Mouse (Mus musculus) embryonic facial prominence, embryonic 12.5 days (tissue): Measurements from ENCODE around the gene Ubfd1. TPM values are rescaled to one million over a fixed set of nuclear protein-coding genes. Genes with fewer than 3 reads are reported as not detected.
"Not testable (repeated sequence)": the region's sequence is repeated elsewhere in the genome, so short reads cannot be mapped to it uniquely, and the experiment has no call there.

ENCODE experiments used
- ATAC-seq: fragments of 200-750 bp; cut with Nextera tagmentation; 2 replicates; pipeline ENCODE4 v1.8.0; 2017; ENCODE audit not compliant: insufficient number of reproducible peaks, insufficient read depth, low FRiP score, low TSS enrichment
- H3K27ac ChIP-seq: fragments of 300-500 bp; sonication (generic); 2 replicates; pipeline ENCODE4 v1.5.1; 2016; ENCODE audit warnings: mild to moderate bottlenecking
- H3K27me3 ChIP-seq: fragments of 300-500 bp; sonication (generic); 2 replicates; pipeline ENCODE4 v1.6.1; 2016; ENCODE audit warnings: mild to moderate bottlenecking, moderate library complexity
- H3K36me3 ChIP-seq: fragments of 300-500 bp; sonication (generic); 2 replicates; pipeline ENCODE4 v1.6.1; 2016; ENCODE audit warnings: mild to moderate bottlenecking
- H3K4me1 ChIP-seq: fragments of 300-500 bp; sonication (generic); 2 replicates; pipeline ENCODE4 v1.6.1; 2016
- H3K4me2 ChIP-seq: fragments of 300-500 bp; sonication (generic); replicated peaks from 2 replicates; pipeline ENCODE4 v1.6.1; 2016; ENCODE audit warnings: mild to moderate bottlenecking, moderate library complexity
- H3K4me3 ChIP-seq: fragments of 300-500 bp; sonication (generic); 2 replicates; pipeline ENCODE4 v1.5.1; 2016; ENCODE audit warnings: mild to moderate bottlenecking
- H3K9ac ChIP-seq: fragments of 300-500 bp; sonication (generic); 2 replicates; pipeline ENCODE4 v1.6.1; 2016; ENCODE audit warnings: mild to moderate bottlenecking, moderate library complexity
- H3K9me3 ChIP-seq: fragments of 300-500 bp; sonication (generic); 2 replicates; pipeline ENCODE4 v1.6.1; 2016; ENCODE audit warnings: mild to moderate bottlenecking, moderate library complexity
- WGBS: fragments of 180-500 bp; shearing (Covaris S2); methylation state at CpG from one replicate; pipeline ENCODE4 v1.1.7; 2016; 5-methylcytosine and 5-hydroxymethylcytosine counted together
- polyA plus RNA-seq: library from polyadenylated mRNA; unstranded; fragments of >200 nt; fragmentation: Nextera tagmentation; extraction: Ambion mirVana; gene quantifications from 2 replicates; pipeline ENCODE4 v1.2.1, GENCODE M21; 2016

Ubfd1 gene
- polyA plus RNA-seq, 1 experiment from 2014 or later: 103 TPM

DNA sequence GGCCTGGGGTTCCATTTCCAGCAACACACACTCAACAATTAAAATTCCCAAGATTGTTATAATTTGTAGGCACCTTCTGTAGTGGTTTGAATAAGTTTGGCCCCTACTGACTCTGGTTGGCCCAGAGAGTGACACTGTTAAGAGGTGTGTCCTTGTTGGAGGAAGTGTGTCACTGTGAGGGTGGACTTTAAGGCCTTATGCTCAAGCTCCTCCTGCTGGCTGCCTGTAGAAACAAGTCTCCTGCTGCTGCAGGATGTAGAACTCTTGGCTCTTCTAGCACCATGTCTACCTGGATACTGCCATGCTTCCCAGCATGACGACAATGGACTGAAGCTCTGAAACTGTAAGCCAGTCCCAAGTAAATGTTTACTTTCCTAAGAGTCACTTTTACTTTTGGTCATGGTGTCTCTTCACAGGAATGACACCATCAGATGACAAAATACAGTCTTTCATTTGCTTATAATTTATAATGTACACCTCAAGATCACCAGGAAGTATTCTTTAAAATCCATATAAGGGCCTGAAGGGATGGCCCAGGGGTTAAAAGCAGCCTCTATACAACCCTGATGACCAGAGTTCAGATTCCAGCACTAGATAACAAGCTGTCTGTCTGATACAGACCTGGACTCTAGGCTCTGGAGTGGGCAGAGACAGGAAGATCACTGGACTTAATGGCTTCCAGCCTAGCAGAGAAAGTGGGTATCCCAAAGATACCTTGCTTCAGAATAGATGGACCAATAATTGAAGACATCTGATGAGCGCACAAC is 27.8 kb downstream of the Ubfd1 start:
- 97% methylated on average over 2 of the region's 2 CpGs for WGBS
- Histone ChIP-seq H3K27ac (no peak overlapping the region), H3K27me3 (no peaks in the 10 kb centered on the region), H3K9ac (no peak overlapping the region), H3K4me3 (no peak overlapping the region), H3K4me2 (no peak overlapping the region), H3K4me1 (no peaks in the 10 kb centered on the region), H3K36me3 (peaks cover 77% of the 10 kb centered on the region), H3K9me3 (no peaks in the 10 kb centered on the region)
- no peak for ATAC-seq

DNA sequence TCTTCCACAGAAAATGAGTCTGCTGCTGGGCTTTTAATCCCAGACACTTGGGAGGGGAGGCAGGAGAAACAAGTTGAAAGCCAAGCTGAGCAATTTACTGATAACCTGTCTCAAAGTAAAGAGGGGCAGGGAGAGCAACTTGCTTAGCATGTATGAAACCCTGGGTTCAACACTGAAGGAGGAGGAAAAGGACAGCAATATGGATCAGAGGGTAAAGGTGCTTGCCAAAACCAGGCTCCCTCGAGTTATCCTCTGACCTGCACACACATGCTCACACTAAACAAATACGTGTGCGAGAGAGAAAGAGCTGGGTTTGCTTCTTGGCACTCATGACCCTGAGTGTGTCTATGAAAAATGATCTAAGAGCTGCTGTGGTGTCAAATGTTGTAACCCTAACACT is 31.0 kb downstream of the Ubfd1 start:
- H3K36me3 ChIP-seq: peaks cover 49% of the 10 kb centered on the region
- peaks cover 7% of the 10 kb centered on the region for H3K4me1 ChIP-seq
- no peak overlapping the region for H3K4me3 ChIP-seq
- no peak overlapping the region for H3K27ac ChIP-seq
- no peak for ATAC-seq
- no peak overlapping the region for H3K9ac ChIP-seq
- no peak overlapping the region for H3K4me2 ChIP-seq
- H3K27me3 ChIP-seq: no peaks in the 10 kb centered on the region
- H3K9me3 ChIP-seq: no peaks in the 10 kb centered on the region
- WGBS: 88% methylated on average over 3 of the region's 3 CpGs

DNA sequence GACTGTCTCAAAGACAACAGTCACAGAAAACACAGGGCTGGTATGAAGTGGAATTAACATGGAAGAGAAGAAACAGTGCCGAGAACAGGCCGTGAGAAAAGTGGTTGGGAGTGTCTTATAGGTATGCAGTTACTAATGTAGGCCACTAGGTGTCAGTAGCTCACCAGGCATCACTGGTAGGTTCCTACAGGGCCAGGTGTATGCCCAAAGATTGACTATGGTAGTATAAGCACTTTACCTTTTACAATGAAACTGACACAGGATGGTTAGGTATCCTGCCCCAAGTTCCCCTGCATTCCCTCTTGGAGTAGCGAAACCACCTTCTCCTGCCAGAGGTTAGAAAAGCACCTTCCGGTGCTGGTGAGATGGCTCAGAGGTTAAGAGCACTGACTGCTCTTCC is 32.2 kb downstream of the Ubfd1 start:
- Histone ChIP-seq H3K36me3 (peaks cover 40% of the 10 kb centered on the region), H3K4me1 (peaks cover 7% of the 10 kb centered on the region), H3K27me3 (no peaks in the 10 kb centered on the region), H3K4me3 (no peak overlapping the region), H3K9ac (no peak overlapping the region), H3K4me2 (no peak overlapping the region), H3K9me3 (no peaks in the 10 kb centered on the region), H3K27ac (no peak overlapping the region)
- no peak for ATAC-seq
- WGBS: 72% methylated on average over 4 of the region's 4 CpGs

DNA sequence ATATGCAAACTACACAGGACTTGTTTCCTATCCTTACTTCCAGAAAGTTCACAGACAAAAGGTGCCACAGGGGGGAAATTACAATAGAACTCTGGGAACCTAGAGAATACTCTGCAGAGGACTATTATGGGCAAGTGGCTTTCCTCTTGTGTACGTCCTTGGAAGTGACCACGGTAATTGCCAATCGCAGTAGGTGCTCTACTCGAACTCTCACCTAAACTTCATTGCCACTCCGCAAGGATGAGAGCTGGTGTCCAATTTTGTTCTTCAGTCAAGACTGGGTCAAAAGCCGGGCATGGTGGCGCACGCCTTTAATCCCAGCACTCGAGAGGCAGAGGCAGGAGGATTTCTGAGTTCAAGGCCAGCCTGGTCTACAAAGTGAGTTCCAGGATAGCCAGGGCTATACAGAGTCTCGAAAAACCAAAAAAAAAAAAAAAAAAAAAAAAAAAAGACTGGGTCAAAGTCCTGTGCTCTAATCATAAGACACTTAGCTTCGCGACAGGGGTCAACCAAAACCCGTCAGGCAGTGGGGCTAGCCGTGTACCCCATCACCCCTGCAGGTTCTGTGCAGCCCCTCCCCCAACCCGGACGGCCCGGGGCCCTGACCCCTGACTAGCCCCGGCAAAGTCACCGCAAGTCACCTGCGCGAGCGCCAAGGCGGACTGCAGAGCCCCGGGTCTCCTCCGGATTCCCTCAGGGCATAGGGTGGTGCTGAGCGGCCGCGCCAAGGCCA is 34.2 kb downstream of the Ubfd1 start:
- Histone ChIP-seq H3K9ac (peak overlapping the region; percentile 89), H3K4me3 (peak overlapping the region; percentile 79), H3K4me2 (peak overlapping the region; percentile 88), H3K27ac (0 out of 2 replicates have a peak overlapping the region, but pooled peaks have one; percentile 46), H3K36me3 (peaks cover 20% of the 10 kb centered on the region)
- WGBS: 7% methylated on average over 25 of the region's 28 CpGs
- H3K27me3 ChIP-seq, H3K9me3 ChIP-seq, H3K4me1 ChIP-seq: not testable (repeated sequence)
- peak; percentile 65 for ATAC-seq

DNA sequence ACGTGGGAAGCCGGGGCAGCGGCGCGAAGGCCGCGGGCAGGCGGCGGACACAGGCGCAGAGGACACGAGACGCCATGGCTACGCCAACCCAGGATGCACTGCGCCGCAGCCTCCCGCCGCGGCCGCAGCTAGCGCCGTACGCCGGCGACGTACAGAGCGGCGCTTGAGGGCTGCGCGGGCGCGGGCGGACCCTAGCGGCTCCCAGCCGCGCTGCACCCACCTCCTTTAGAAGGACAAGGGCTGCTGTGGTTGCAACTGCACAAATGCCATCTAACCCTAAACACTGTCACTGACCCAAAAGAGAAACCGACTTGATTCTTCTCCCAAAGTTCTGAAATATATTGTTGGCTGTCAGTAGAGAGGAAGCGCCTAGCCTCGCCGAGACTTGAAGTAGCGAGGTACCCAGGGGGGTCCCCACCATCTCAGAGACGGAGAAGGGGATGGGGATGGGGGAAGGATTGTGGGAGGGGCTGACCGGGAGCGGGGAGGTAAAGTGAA is 34.8 kb downstream of the Ubfd1 start, which contains the start of gene Ndufab1:
Gene Ndufab1 (minus strand): TSS at position 140 of the 498 bp plus-strand sequence.
- Histone ChIP-seq H3K27me3 (no peaks in the 10 kb centered on the region), H3K9me3 (no peaks in the 10 kb centered on the region), H3K4me1 (peaks cover 7% of the 10 kb centered on the region), H3K4me2 (peak within 1 kb of the TSS; percentile 88), H3K4me3 (peak within 1 kb of the TSS; percentile 79), H3K36me3 (peaks cover 15% of the 10 kb centered on the region), H3K27ac (0 out of 2 replicates have a peak within 1 kb of the TSS, but pooled peaks have one; percentile 46), H3K9ac (peak within 1 kb of the TSS; percentile 89)
- ATAC-seq: peak; percentile 99
- under 1% methylated on average over 34 of the region's 43 CpGs for WGBS

DNA sequence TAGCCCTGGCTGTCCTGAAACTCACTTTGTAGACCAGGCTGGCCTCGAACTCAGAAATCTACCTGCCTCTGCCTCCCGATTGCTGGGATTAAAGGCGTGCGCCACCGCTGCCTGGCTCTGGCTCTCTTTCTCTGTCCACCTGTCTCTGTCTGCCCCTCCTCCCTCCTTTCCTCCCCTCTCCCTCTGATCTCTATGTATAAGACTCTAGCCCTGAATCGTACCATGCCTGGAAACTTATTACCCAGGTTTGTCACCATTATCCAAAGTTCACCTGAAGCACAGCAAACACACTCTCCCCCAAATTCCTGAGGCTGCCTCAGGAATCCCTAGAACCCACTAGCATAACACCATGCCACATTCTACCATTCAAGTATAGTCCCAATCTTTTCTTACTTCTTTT is 41.2 kb downstream of the Ubfd1 start:
- ATAC-seq: no peak
- 93% methylated on average over 6 of the region's 6 CpGs for WGBS
- H3K4me2 ChIP-seq: no peak overlapping the region
- no peak overlapping the region for H3K27ac ChIP-seq
- no peaks in the 10 kb centered on the region for H3K27me3 ChIP-seq
- H3K36me3 ChIP-seq: peaks cover 20% of the 10 kb centered on the region
- no peak overlapping the region for H3K9ac ChIP-seq
- H3K4me1 ChIP-seq: no peaks in the 10 kb centered on the region
- no peaks in the 10 kb centered on the region for H3K9me3 ChIP-seq
- H3K4me3 ChIP-seq: no peak overlapping the region

DNA sequence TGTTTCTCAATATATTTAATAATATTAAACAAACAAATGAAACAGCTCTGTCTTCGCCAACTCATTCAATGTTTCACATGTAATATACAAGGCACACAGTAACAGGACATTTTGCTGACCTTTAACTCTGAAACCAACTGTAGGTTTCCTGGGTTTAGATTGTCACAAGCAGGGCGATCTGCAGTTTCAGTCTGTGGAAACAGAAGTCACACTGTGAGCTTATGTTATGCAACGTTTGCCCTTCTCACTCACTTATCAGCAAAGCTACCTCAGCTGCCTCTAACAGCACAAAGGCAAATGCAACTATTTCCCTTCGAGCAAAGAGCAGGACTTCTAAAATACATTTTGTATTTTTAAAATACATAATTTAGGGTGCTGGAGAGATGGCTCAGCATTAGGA is 56.5 kb downstream of the Ubfd1 start:
- 87% methylated on average over 4 of the region's 4 CpGs for WGBS
- Histone ChIP-seq H3K9ac (no peak overlapping the region), H3K4me2 (no peak overlapping the region), H3K36me3 (peaks cover 72% of the 10 kb centered on the region), H3K4me3 (no peak overlapping the region), H3K9me3 (no peaks in the 10 kb centered on the region), H3K27ac (no peak overlapping the region), H3K4me1 (no peaks in the 10 kb centered on the region), H3K27me3 (no peaks in the 10 kb centered on the region)
- ATAC-seq: no peak

DNA sequence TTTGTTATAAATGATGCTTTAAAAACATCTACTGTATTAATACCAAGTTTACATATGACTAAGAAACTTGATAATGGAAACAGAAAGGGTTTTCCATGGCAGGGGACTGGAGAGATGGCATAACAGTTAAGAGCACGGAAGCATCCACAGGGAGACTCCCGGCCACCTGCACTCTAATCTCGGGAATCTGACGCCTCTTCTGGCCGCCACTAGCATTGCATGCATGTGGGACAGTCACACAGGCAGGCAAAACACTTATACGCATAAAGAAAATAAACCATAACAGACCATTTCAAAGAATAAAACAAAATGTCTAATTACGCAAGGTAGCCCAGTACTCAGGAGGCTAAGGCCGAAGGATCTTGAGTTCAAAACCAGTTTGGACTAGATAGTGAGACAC is 58.7 kb downstream of the Ubfd1 start:
- Histone ChIP-seq H3K9me3 (no peaks in the 10 kb centered on the region), H3K9ac (no peak overlapping the region), H3K27ac (no peak overlapping the region), H3K4me3 (no peak overlapping the region), H3K4me1 (no peaks in the 10 kb centered on the region), H3K27me3 (no peaks in the 10 kb centered on the region), H3K36me3 (peaks cover 61% of the 10 kb centered on the region), H3K4me2 (no peak overlapping the region)
- 76% methylated on average over 8 of the region's 8 CpGs for WGBS
- ATAC-seq: no peak

DNA sequence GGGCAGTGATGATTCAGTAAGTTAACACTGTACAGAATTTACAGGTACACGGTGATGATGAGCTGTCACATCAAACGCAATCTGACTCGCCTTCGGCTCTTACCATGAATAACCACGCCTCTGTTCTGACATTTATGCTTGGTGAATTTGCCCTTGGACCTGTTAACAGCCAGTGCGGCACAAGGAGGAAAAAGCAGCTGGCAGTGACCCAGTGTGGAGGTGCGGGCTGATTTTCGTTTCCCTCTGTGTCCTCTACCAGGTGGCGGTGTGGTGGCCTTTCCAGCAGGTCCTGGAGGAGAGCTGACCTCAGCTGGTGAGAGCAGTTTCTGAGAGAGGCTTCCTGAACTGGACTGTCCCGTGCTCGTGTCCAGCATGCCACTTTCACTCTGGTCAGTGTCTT is 60.0 kb downstream of the Ubfd1 start:
- no peak overlapping the region for H3K4me2 ChIP-seq
- no peak overlapping the region for H3K9ac ChIP-seq
- H3K4me1 ChIP-seq: no peaks in the 10 kb centered on the region
- no peaks in the 10 kb centered on the region for H3K9me3 ChIP-seq
- no peak overlapping the region for H3K4me3 ChIP-seq
- H3K27ac ChIP-seq: no peak overlapping the region
- H3K36me3 ChIP-seq: peaks cover 50% of the 10 kb centered on the region
- 92% methylated on average over 11 of the region's 11 CpGs for WGBS
- H3K27me3 ChIP-seq: no peaks in the 10 kb centered on the region
- ATAC-seq: no peak

Other genes with a start within 250 kb of the Ubfd1 start
- gene Scnn1b, start 202.1 kb upstream of the Ubfd1 start, polyA plus RNA-seq: 0.23 TPM in 2 replicates
- gene Cog7, start 85.5 kb upstream of the Ubfd1 start, polyA plus RNA-seq: 23.5 and 24.4 TPM in 2 replicates
- gene Gga2, start 46.0 kb upstream of the Ubfd1 start, polyA plus RNA-seq: 130 and 136 TPM in 2 replicates
- 16.6 and 17.9 TPM in 2 replicates for gene Ears2, start 88 bp downstream of the Ubfd1 start, polyA plus RNA-seq
- gene Ndufab1, start 34.7 kb downstream of the Ubfd1 start, polyA plus RNA-seq: 633 and 655 TPM in 2 replicates
- 18.5 and 19.1 TPM in 2 replicates for gene Palb2, start 65.8 kb downstream of the Ubfd1 start, polyA plus RNA-seq
- gene Dctn5, start 65.9 kb downstream of the Ubfd1 start, polyA plus RNA-seq: 118 and 121 TPM in 2 replicates
- 140 and 141 TPM in 2 replicates for gene Plk1, start 92.3 kb downstream of the Ubfd1 start, polyA plus RNA-seq
- gene Ern2, start 119.0 kb downstream of the Ubfd1 start, polyA plus RNA-seq: not detected in 2 replicates
- 0.27 TPM in 1 of 2 replicates, not detected in the other for gene Chp2, start 152.3 kb downstream of the Ubfd1 start, polyA plus RNA-seq
- gene Prkcb, start 221.6 kb downstream of the Ubfd1 start, polyA plus RNA-seq: 4.6 and 5.6 TPM in 2 replicates